Mouse (Mus musculus): Measurements from ENCODE around the gene Pde4d. TPM values are rescaled to one million over a fixed set of nuclear protein-coding genes. Genes with fewer than 3 reads are reported as not detected.

The Pde4d gene
- total and polyA plus RNA-seq, 3 experiments = 18.5 to 18.8 TPM; not detected in 1

DNA sequence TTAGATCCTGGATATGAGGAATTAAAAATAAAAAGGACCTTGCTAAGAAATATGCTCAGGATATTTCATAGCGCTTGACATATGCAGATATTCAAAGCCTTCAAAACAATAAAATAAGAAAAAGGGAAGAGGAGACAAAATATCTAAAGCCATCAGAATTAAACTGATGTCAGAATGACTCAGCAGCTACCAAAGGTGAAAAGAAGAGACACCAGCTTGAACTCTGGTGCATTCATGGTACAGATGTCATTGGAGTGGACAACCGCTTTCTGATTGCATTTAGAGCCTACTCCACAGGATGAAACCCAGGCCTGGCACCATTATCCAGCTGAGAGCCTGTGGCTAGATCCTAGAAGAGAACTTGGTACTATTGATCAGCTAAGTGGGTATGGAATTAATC lies 1161.0 kb downstream of the Pde4d start:
- DNase-seq (ENCODE audit: low read depth, low spot score) = peak; percentile 52
- Histone ChIP-seq H3K4me3 (ENCODE audit: control insufficient read depth in 1 of 2, insufficient read depth in 1 of 2, low read depth in 2 of 2, low read length in 2 of 2) (no peak overlapping the region), H3K9me3 (replicated peaks; ENCODE audit: insufficient read depth, low read length) (no peaks in the 10 kb centered on the region), H3K4me1 (ENCODE audit: control insufficient read depth in 1 of 2, insufficient read depth in 2 of 2, low read length in 2 of 2) (peaks cover 0 to 2% of the 10 kb centered on the region in 2 experiments; a peak in 1 of 4 replicates), H3K36me3 (ENCODE audit: control insufficient read depth in 1 of 2, insufficient read depth in 2 of 2, low read length in 2 of 2) (0 out of 4 replicates have a peak, but pooled peaks cover 0 to 2% of the 10 kb centered on the region in 2 experiments), H3K9ac (ENCODE audit: control insufficient read depth, low read depth, low read length, poor library complexity, severe bottlenecking) (no peak overlapping the region), H3K79me2 (ENCODE audit: control insufficient read depth, insufficient read depth, low read length, poor library complexity) (no peaks in the 10 kb centered on the region; the same call in 1 of the 2 replicates), H3K27me3 (ENCODE audit: control insufficient read depth in 1 of 2, insufficient read depth in 2 of 2, low read length in 2 of 2) (peaks cover 0 to 13% of the 10 kb centered on the region in 2 experiments; a peak in 2 of 4 replicates), H3K27ac (ENCODE audit: control insufficient read depth, low read depth, low read length) (no peak overlapping the region)
- no peak for TF ChIP-seq MYC (IDR thresholded peaks at IDR 0.05; ENCODE audit: low read depth, low read length)
- TF ChIP-seq TAL1 (IDR thresholded peaks at IDR 0.05; ENCODE audit: low read length) = no peak
- peak; percentile 40; the same call in 1 of the 2 replicates for TF ChIP-seq ETS1 (IDR thresholded peaks at IDR 0.05; ENCODE audit: low read depth, low read length)
- TF ChIP-seq MAFK (IDR thresholded peaks at IDR 0.05; ENCODE audit: borderline replicate concordance, low read depth, low read length) = 0 out of 2 replicates have a peak, but pooled peaks have one; percentile 12
- peak; percentile 88 for TF ChIP-seq GABPA (IDR thresholded peaks at IDR 0.05; ENCODE audit: low read depth, low read length)
- no peak for TF ChIP-seq CHD1 (IDR thresholded peaks at IDR 0.05; ENCODE audit: low read depth, low read length)
- peak; percentile 46 to 55; a peak in 3 of 4 replicates for TF ChIP-seq EP300 (IDR thresholded peaks at IDR 0.05; ENCODE audit: low read depth in 1 of 2, low read length in 2 of 2)

GRCm38 (mm10) chr13:109615213-109615784 lies 1165.6 kb downstream of the Pde4d start:
- H3K27ac ChIP-seq (ENCODE audit: control insufficient read depth, low read depth, low read length) = no peak overlapping the region
- TF ChIP-seq USF1 (IDR thresholded peaks at IDR 0.05; ENCODE audit: low read depth, low read length) (0 out of 2 replicates have a peak, but pooled peaks have one; percentile 19), MEF2A (IDR thresholded peaks at IDR 0.05; ENCODE audit: extremely low read depth, insufficient replicate concordance, low read depth, low read length, poor library complexity, severe bottlenecking) (no peak), RAD21 (IDR thresholded peaks at IDR 0.05; ENCODE audit: low read depth, low read length) (no peak), ZKSCAN1 (IDR thresholded peaks at IDR 0.05; ENCODE audit: low read depth, low read length) (no peak), JUND (IDR thresholded peaks at IDR 0.05; ENCODE audit: low read depth, low read length) (no peak), ZMIZ1 (IDR thresholded peaks at IDR 0.05; ENCODE audit: low read depth, low read length) (no peak), ZC3H11A (IDR thresholded peaks at IDR 0.05; ENCODE audit: low read depth, low read length) (no peak), MAX (IDR thresholded peaks at IDR 0.05; ENCODE audit: low read length) (no peak), SIN3A (IDR thresholded peaks at IDR 0.05; ENCODE audit: low read length) (no peak), MYB (IDR thresholded peaks at IDR 0.05; ENCODE audit: low read depth, low read length) (no peak), TCF12 (IDR thresholded peaks at IDR 0.05; ENCODE audit: low read depth, low read length) (no peak), ELF1 (IDR thresholded peaks at IDR 0.05; ENCODE audit: low read depth, low read length) (peak; percentile 65; the same call in 1 of the 2 replicates), E2F4 (IDR thresholded peaks at IDR 0.05; ENCODE audit: borderline replicate concordance, low read depth, low read length) (no peak), MXI1 (IDR thresholded peaks at IDR 0.05; ENCODE audit: low read depth, low read length) (peak; percentile 78; the same call in 1 of the 2 replicates), MAFK (IDR thresholded peaks at IDR 0.05; ENCODE audit: borderline replicate concordance, low read depth, low read length) (no peak), GABPA (IDR thresholded peaks at IDR 0.05; ENCODE audit: low read depth, low read length) (no peak), POLR2A (IDR thresholded peaks at IDR 0.05; ENCODE audit: control insufficient read depth in 1 of 2, insufficient read depth in 1 of 2, low read depth in 1 of 2, low read length in 2 of 2, poor library complexity in 1 of 2) (no peak), CHD2 (IDR thresholded peaks at IDR 0.05; ENCODE audit: low read length) (no peak)
- no peaks in the 10 kb centered on the region for H3K27me3 ChIP-seq (ENCODE audit: control insufficient read depth in 1 of 2, insufficient read depth in 2 of 2, low read length in 2 of 2)
- peak overlapping the region; percentile 57 to 70 for H3K4me3 ChIP-seq (ENCODE audit: control insufficient read depth in 1 of 2, insufficient read depth in 1 of 2, low read depth in 2 of 2, low read length in 2 of 2)
- DNase-seq (ENCODE audit: low read depth, low spot score) = no peak
- H3K79me2 ChIP-seq (ENCODE audit: control insufficient read depth, insufficient read depth, low read length, poor library complexity) = no peaks in the 10 kb centered on the region; the same call in 1 of the 2 replicates
- peak overlapping the region; percentile 61 for H3K9ac ChIP-seq (ENCODE audit: control insufficient read depth, low read depth, low read length, poor library complexity, severe bottlenecking)
- 0 out of 4 replicates have a peak, but pooled peaks cover 0 to 2% of the 10 kb centered on the region in 2 experiments for H3K4me1 ChIP-seq (ENCODE audit: control insufficient read depth in 1 of 2, insufficient read depth in 2 of 2, low read length in 2 of 2)
- H3K36me3 ChIP-seq (ENCODE audit: control insufficient read depth in 1 of 2, insufficient read depth in 2 of 2, low read length in 2 of 2) = peaks cover 0 to 6% of the 10 kb centered on the region in 2 experiments; a peak in 1 of 4 replicates
- H3K9me3 ChIP-seq (replicated peaks; ENCODE audit: insufficient read depth, low read length) = no peaks in the 10 kb centered on the region

Measured in MEL (cell line).